Mouse (Mus musculus) hindbrain, embryonic 14.5 days (tissue): Measurements from ENCODE around the gene Tmem110. TPM values are rescaled to one million over a fixed set of nuclear protein-coding genes. Genes with fewer than 3 reads are reported as not detected.

ENCODE experiments used
- ATAC-seq: fragments of 200-750 bp; cut with Nextera tagmentation; 2 replicates; pipeline ENCODE4 v1.8.0; 2017; ENCODE audit warnings: moderate number of reproducible peaks, mild to moderate bottlenecking, moderate TSS enrichment, moderate library complexity; ENCODE audit not compliant: low FRiP score
- DNase-seq: peaks from one replicate; pipeline ENCODE4 v3.0.0-alpha.2; 2015; ENCODE audit warnings: low spot score
- H3K27ac ChIP-seq: fragments of 300-500 bp; sonication (generic); 2 replicates; pipeline ENCODE4 v1.5.1; 2014; ENCODE audit warnings: mild to moderate bottlenecking, moderate library complexity
- H3K27me3 ChIP-seq: fragments of 300-500 bp; sonication (generic); 2 replicates; pipeline ENCODE4 v1.6.1; 2014; ENCODE audit warnings: mild to moderate bottlenecking, low read length, mixed read lengths; ENCODE audit not compliant: control insufficient read depth, insufficient read depth
- H3K36me3 ChIP-seq: fragments of 300-500 bp; sonication (generic); replicated peaks from 2 replicates; pipeline ENCODE4 v1.6.1; 2014; ENCODE audit not compliant: control insufficient read depth, insufficient read depth
- H3K4me1 ChIP-seq: fragments of 300-500 bp; sonication (generic); replicated peaks from 2 replicates; pipeline ENCODE4 v1.6.1; 2014; ENCODE audit warnings: antibody characterized with exemption, low read length, mixed read lengths; ENCODE audit not compliant: control insufficient read depth, insufficient read depth
- H3K4me2 ChIP-seq: fragments of 300-500 bp; sonication (generic); replicated peaks from 2 replicates; pipeline ENCODE4 v1.6.1; 2014; ENCODE audit warnings: mild to moderate bottlenecking, moderate library complexity
- H3K4me3 ChIP-seq: fragments of 300-500 bp; sonication (generic); replicated peaks from 2 replicates; pipeline ENCODE4 v1.5.1; 2014; ENCODE audit warnings: mild to moderate bottlenecking, low read length
- H3K9ac ChIP-seq: fragments of 300-500 bp; sonication (generic); 2 replicates; pipeline ENCODE4 v1.6.1; 2014
- H3K9me3 ChIP-seq: fragments of 300-500 bp; sonication (generic); 2 replicates; pipeline ENCODE4 v1.6.1; 2016; ENCODE audit warnings: low read length; ENCODE audit not compliant: control insufficient read depth
- WGBS: fragments of 180-500 bp; shearing (Covaris S2); extraction: QIAGEN DNeasy Blood & Tissue Kit; methylation state at CpG from one replicate; pipeline ENCODE4 v1.1.7; 2014; 5-methylcytosine and 5-hydroxymethylcytosine counted together
- polyA plus RNA-seq: library from polyadenylated mRNA; unstranded; fragments of >200 nt; fragmentation: Nextera tagmentation; extraction: Ambion mirVana; gene quantifications from 2 replicates; pipeline ENCODE4 v1.2.1, GENCODE M21; 2014

Gene Tmem110
- polyA plus RNA-seq, 1 experiment from 2014 or later, result 21.6 TPM

- DNase-seq (no peak), ATAC-seq (no peak)
- H3K4me3 ChIP-seq, result no peak overlapping the region
- no peaks in the 10 kb centered on the region for H3K36me3 ChIP-seq
- H3K9ac ChIP-seq, result no peak overlapping the region
- no peaks in the 10 kb centered on the region for H3K4me1 ChIP-seq
- no peaks in the 10 kb centered on the region for H3K9me3 ChIP-seq
- 85% methylated on average over 8 of the region's 8 CpGs for WGBS
- no peak overlapping the region for H3K27ac ChIP-seq
- H3K4me2 ChIP-seq, result no peak overlapping the region
- no peaks in the 10 kb centered on the region for H3K27me3 ChIP-seq
These were observed 87.3 kb downstream of the Tmem110 start for GRCm38 (mm10) chr14:30912641-30913040.

GRCm38 (mm10) chr14:30913404-30913803, 88.0 kb downstream of the Tmem110 start:
- no peaks in the 10 kb centered on the region for H3K36me3 ChIP-seq
- H3K4me1 ChIP-seq, result no peaks in the 10 kb centered on the region
- WGBS, result 76% methylated on average over 5 of the region's 5 CpGs
- no peak overlapping the region for H3K9ac ChIP-seq
- no peak for ATAC-seq
- no peak overlapping the region for H3K27ac ChIP-seq
- H3K4me3 ChIP-seq, result no peak overlapping the region
- H3K4me2 ChIP-seq, result no peak overlapping the region
- no peaks in the 10 kb centered on the region for H3K27me3 ChIP-seq
- no peak for DNase-seq
- H3K9me3 ChIP-seq, result no peaks in the 10 kb centered on the region

GRCm38 (mm10) chr14:30916516-30916915, 91.1 kb downstream of the Tmem110 start:
- DNase-seq (no peak), ATAC-seq (no peak)
- WGBS, result 97% methylated on average over 1 of the region's 1 CpGs
- Histone ChIP-seq H3K36me3 (no peaks in the 10 kb centered on the region), H3K4me3 (no peak overlapping the region), H3K4me2 (no peak overlapping the region), H3K27me3 (no peaks in the 10 kb centered on the region), H3K27ac (no peak overlapping the region), H3K9me3 (no peaks in the 10 kb centered on the region), H3K9ac (no peak overlapping the region), H3K4me1 (no peaks in the 10 kb centered on the region)

- no peak overlapping the region for H3K4me2 ChIP-seq
- H3K9me3 ChIP-seq, result no peaks in the 10 kb centered on the region
- no peak overlapping the region for H3K9ac ChIP-seq
- H3K4me1 ChIP-seq, result no peaks in the 10 kb centered on the region
- WGBS, result 48% methylated on average over 8 of the region's 8 CpGs
- no peak overlapping the region for H3K4me3 ChIP-seq
- H3K36me3 ChIP-seq, result no peaks in the 10 kb centered on the region
- no peak overlapping the region for H3K27ac ChIP-seq
- DNase-seq (no peak), ATAC-seq (no peak)
- H3K27me3 ChIP-seq, result no peaks in the 10 kb centered on the region
These were observed 96.8 kb downstream of the Tmem110 start for GRCm38 (mm10) chr14:30922053-30922670.

GRCm38 (mm10) chr14:30923375-30924105, 98.2 kb downstream of the Tmem110 start, which contains the start of gene Itih3:
TSS of gene Itih3 (minus strand) at chr14:30923760.
- Histone ChIP-seq H3K9me3 (no peaks in the 10 kb centered on the region), H3K36me3 (no peaks in the 10 kb centered on the region), H3K27me3 (no peaks in the 10 kb centered on the region), H3K9ac (no peak within 1 kb of the TSS), H3K4me2 (no peak within 1 kb of the TSS), H3K27ac (no peak within 1 kb of the TSS), H3K4me3 (no peak within 1 kb of the TSS), H3K4me1 (no peaks in the 10 kb centered on the region)
- DNase-seq (no peak), ATAC-seq (no peak; the same call in 1 of the 2 replicates)
- 73% methylated on average over 6 of the region's 6 CpGs for WGBS

- no peak for ATAC-seq
- no peak overlapping the region for H3K27ac ChIP-seq
- WGBS, result 87% methylated on average over 3 of the region's 3 CpGs
These were observed 100.1 kb downstream of the Tmem110 start for GRCm38 (mm10) chr14:30925492-30925891.

More at GRCm38 (mm10) chr14:30925492-30925891, 100.1 kb downstream of the Tmem110 start:
- DNase-seq, result no peak
- Histone ChIP-seq H3K36me3 (no peaks in the 10 kb centered on the region), H3K9ac (no peak overlapping the region), H3K4me2 (no peak overlapping the region), H3K4me3 (no peak overlapping the region), H3K27me3 (no peaks in the 10 kb centered on the region), H3K4me1 (no peaks in the 10 kb centered on the region), H3K9me3 (no peaks in the 10 kb centered on the region)

Other genes starting within 250 kb of the Tmem110 start
- gene Prkcd, start 199.4 kb upstream of the Tmem110 start, polyA plus RNA-seq, result 19.4 and 21.1 TPM in 2 replicates
- 8.3 and 9.0 TPM in 2 replicates for gene Rft1, start 171.2 kb upstream of the Tmem110 start, polyA plus RNA-seq
- gene Sfmbt1, start 110.7 kb upstream of the Tmem110 start, polyA plus RNA-seq, result 19.8 and 20.0 TPM in 2 replicates
- gene Mustn1, start 53.6 kb downstream of the Tmem110 start, polyA plus RNA-seq, result 0.67 and 1.5 TPM in 2 replicates
- gene Itih4, start 60.9 kb downstream of the Tmem110 start, polyA plus RNA-seq, result not detected in 2 replicates
- gene Itih3, start 98.2 kb downstream of the Tmem110 start, polyA plus RNA-seq, result 2.5 and 3.1 TPM in 2 replicates
- gene Itih1, start 117.7 kb downstream of the Tmem110 start, polyA plus RNA-seq, result not detected in 2 replicates
- 13.4 and 14.1 TPM in 2 replicates for gene Nek4, start 125.8 kb downstream of the Tmem110 start, polyA plus RNA-seq
- 59.5 and 64.4 TPM in 2 replicates for gene Glt8d1, start 175.8 kb downstream of the Tmem110 start, polyA plus RNA-seq
- gene Spcs1, start 176.1 kb downstream of the Tmem110 start, polyA plus RNA-seq, result 315 and 357 TPM in 2 replicates
- gene Pbrm1, start 193.5 kb downstream of the Tmem110 start, polyA plus RNA-seq, result 98.2 and 105 TPM in 2 replicates
- 43.2 and 44.6 TPM in 2 replicates for gene Gnl3, start 193.6 kb downstream of the Tmem110 start, polyA plus RNA-seq